Mouse (Mus musculus) limb, embryonic 10.5 days (tissue): Measurements from ENCODE around the gene Tmem33. TPM values are rescaled to one million over a fixed set of nuclear protein-coding genes. Genes with fewer than 3 reads are reported as not detected.

ENCODE experiments used
- DNase-seq: peaks from one replicate; pipeline ENCODE4 v3.0.0-alpha.2; 2017; ENCODE audit warnings: low spot score
- H3K27ac ChIP-seq: fragments of 300-500 bp; sonication (generic); 2 replicates; pipeline ENCODE4 v1.5.1; 2016; ENCODE audit warnings: mild to moderate bottlenecking
- H3K27me3 ChIP-seq: fragments of 300-500 bp; sonication (generic); 2 replicates; pipeline ENCODE4 v1.6.1; 2016; ENCODE audit warnings: low read depth, mild to moderate bottlenecking; ENCODE audit not compliant: poor library complexity, severe bottlenecking
- H3K36me3 ChIP-seq: fragments of 300-500 bp; sonication (generic); 2 replicates; pipeline ENCODE4 v1.6.1; 2016; ENCODE audit warnings: mild to moderate bottlenecking, moderate library complexity
- H3K4me1 ChIP-seq: fragments of 300-500 bp; sonication (generic); 2 replicates; pipeline ENCODE4 v1.6.1; 2016
- H3K4me3 ChIP-seq: fragments of 300-500 bp; sonication (generic); 2 replicates; pipeline ENCODE4 v1.5.1; 2016; ENCODE audit warnings: mild to moderate bottlenecking, moderate library complexity
- H3K9me3 ChIP-seq: fragments of 300-500 bp; sonication (generic); replicated peaks from 2 replicates; pipeline ENCODE4 v1.6.1; 2016; ENCODE audit warnings: mild to moderate bottlenecking
- WGBS: fragments of 180-500 bp; shearing (Covaris S2); methylation state at CpG from one replicate; pipeline ENCODE4 v1.1.7; 2016; 5-methylcytosine and 5-hydroxymethylcytosine counted together
- polyA plus RNA-seq: library from polyadenylated mRNA; unstranded; fragments of >200 nt; fragmentation: Nextera tagmentation; extraction: Ambion mirVana; gene quantifications from 2 replicates; pipeline ENCODE4 v1.2.1, GENCODE M21; 2016

Gene Tmem33
- polyA plus RNA-seq = 99.6 and 111 TPM in 2 replicates

DNA sequence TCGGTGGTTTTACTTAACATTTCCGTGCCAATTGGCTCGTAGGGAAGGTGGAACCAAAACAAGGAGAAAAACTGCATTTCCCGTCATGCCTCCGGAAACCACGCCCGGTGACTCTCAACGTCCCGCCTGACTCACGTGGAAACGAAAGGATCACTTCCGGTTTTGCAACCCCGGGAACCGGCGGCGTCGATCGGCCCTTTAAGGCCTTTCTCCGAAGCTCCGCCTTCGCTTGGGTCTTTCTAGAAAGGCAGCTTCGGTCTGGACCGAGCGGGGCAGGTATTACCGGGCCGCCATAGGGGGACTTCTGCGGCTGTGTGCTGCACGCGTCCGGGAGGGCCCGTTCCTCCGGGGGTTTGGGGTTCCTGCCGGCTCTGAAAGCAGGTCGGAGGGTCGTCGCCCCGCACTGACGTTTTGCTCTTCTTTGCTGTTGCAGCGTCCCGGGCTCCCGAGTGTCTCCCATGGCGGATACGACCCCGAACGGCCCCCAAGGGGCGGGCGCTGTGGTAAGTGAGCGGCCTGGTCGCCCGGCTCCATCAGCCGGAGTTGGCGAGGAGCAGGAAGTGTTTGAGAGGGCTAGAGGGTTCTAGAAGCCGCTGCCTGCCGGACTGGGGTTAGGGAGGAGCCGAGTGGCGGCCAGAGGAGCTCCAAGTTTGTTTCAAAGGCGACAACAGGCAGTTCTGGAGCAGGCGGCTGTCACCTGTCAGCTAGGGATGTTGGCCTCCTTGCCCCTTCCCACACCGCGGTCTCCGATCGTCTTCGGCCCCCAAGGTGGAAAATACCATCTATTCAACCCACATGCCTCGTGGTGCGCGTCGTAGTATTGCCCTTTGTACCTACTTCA, at the start of gene Tmem33:
Tmem33 (plus strand) TSS at position 35 of the 841 bp plus-strand sequence.
- DNase-seq = peak; percentile 92
- Histone ChIP-seq H3K27ac (peak within 1 kb of the TSS; percentile 94), H3K4me1 (peaks cover 23% of the 10 kb centered on the region), H3K27me3 (no peaks in the 10 kb centered on the region), H3K4me3 (peak within 1 kb of the TSS; percentile 89), H3K9me3 (no peaks in the 10 kb centered on the region), H3K36me3 (peaks cover 37% of the 10 kb centered on the region)
- WGBS = under 1% methylated on average over 67 of the region's 67 CpGs

- DNase-seq = no peak
- H3K4me1 ChIP-seq = peaks cover 18% of the 10 kb centered on the region
- H3K27ac ChIP-seq = no peak overlapping the region
- H3K4me3 ChIP-seq = no peak overlapping the region
- no peaks in the 10 kb centered on the region for H3K36me3 ChIP-seq
- 10% methylated on average over 5 of the region's 5 CpGs for WGBS
- H3K9me3 ChIP-seq = no peaks in the 10 kb centered on the region
- peaks cover 95% of the 10 kb centered on the region for H3K27me3 ChIP-seq
Observed at GRCm38 (mm10) chr5:67213168-67213567, 47.2 kb upstream of the Tmem33 start.

- no peaks in the 10 kb centered on the region for H3K9me3 ChIP-seq
- no peaks in the 10 kb centered on the region for H3K36me3 ChIP-seq
- peak overlapping the region; percentile 38 for H3K4me3 ChIP-seq
- no peak overlapping the region for H3K27ac ChIP-seq
- peaks cover 100% of the 10 kb centered on the region for H3K27me3 ChIP-seq
- 1% methylated on average over 28 of the region's 28 CpGs for WGBS
- peak; percentile 41 for DNase-seq
- peaks cover 18% of the 10 kb centered on the region for H3K4me1 ChIP-seq
Observed at GRCm38 (mm10) chr5:67215121-67216030, 45.0 kb upstream of the Tmem33 start.

- Histone ChIP-seq H3K27ac (no peak overlapping the region), H3K36me3 (no peaks in the 10 kb centered on the region), H3K4me3 (peak overlapping the region; percentile 38), H3K9me3 (no peaks in the 10 kb centered on the region), H3K27me3 (peaks cover 100% of the 10 kb centered on the region), H3K4me1 (peaks cover 18% of the 10 kb centered on the region)
- WGBS = under 1% methylated on average over 49 of the region's 49 CpGs
- peak; percentile 34 for DNase-seq
Observed at GRCm38 (mm10) chr5:67216031-67216778, 44.2 kb upstream of the Tmem33 start.

- H3K36me3 ChIP-seq = no peaks in the 10 kb centered on the region
- peak overlapping the region; percentile 38 for H3K4me3 ChIP-seq
- DNase-seq = peak; percentile 58
- WGBS = 3% methylated on average over 9 of the region's 9 CpGs
- peaks cover 18% of the 10 kb centered on the region for H3K4me1 ChIP-seq
- H3K27me3 ChIP-seq = peaks cover 100% of the 10 kb centered on the region
- H3K27ac ChIP-seq = no peak overlapping the region
- H3K9me3 ChIP-seq = no peaks in the 10 kb centered on the region
Observed at GRCm38 (mm10) chr5:67216779-67217095, 43.6 kb upstream of the Tmem33 start.

- Histone ChIP-seq H3K27me3 (peaks cover 100% of the 10 kb centered on the region), H3K9me3 (0 out of 2 replicates have a peak, but pooled peaks cover 3% of the 10 kb centered on the region), H3K27ac (no peak overlapping the region), H3K36me3 (no peaks in the 10 kb centered on the region), H3K4me3 (peak overlapping the region; percentile 45; the same call in 1 of the 2 replicates), H3K4me1 (peaks cover 14% of the 10 kb centered on the region)
- 9% methylated on average over 6 of the region's 6 CpGs for WGBS
- DNase-seq = peak; percentile 26
Observed at GRCm38 (mm10) chr5:67221901-67222300, 38.5 kb upstream of the Tmem33 start.

GRCm38 (mm10) chr5:67222440-67223390, 37.6 kb upstream of the Tmem33 start:
- WGBS = under 1% methylated on average over 44 of the region's 44 CpGs

GRCm38 (mm10) chr5:67223391-67224121, 36.8 kb upstream of the Tmem33 start:
- peak; percentile 47 for DNase-seq
- peaks cover 100% of the 10 kb centered on the region for H3K27me3 ChIP-seq
- H3K4me1 ChIP-seq = peaks cover 25% of the 10 kb centered on the region
- 0 out of 2 replicates have a peak, but pooled peaks cover 3% of the 10 kb centered on the region for H3K9me3 ChIP-seq
- WGBS = 2% methylated on average over 15 of the region's 15 CpGs
- H3K4me3 ChIP-seq = no peak overlapping the region
- no peak overlapping the region for H3K27ac ChIP-seq
- H3K36me3 ChIP-seq = no peaks in the 10 kb centered on the region

More at GRCm38 (mm10) chr5:67222440-67223390, 37.6 kb upstream of the Tmem33 start:
- peaks cover 18% of the 10 kb centered on the region for H3K4me1 ChIP-seq
- no peaks in the 10 kb centered on the region for H3K36me3 ChIP-seq
- H3K27me3 ChIP-seq = peaks cover 100% of the 10 kb centered on the region
- H3K4me3 ChIP-seq = peak overlapping the region; percentile 45
- DNase-seq = peak; percentile 76
- H3K9me3 ChIP-seq = 0 out of 2 replicates have a peak, but pooled peaks cover 3% of the 10 kb centered on the region
- H3K27ac ChIP-seq = no peak overlapping the region

DNA sequence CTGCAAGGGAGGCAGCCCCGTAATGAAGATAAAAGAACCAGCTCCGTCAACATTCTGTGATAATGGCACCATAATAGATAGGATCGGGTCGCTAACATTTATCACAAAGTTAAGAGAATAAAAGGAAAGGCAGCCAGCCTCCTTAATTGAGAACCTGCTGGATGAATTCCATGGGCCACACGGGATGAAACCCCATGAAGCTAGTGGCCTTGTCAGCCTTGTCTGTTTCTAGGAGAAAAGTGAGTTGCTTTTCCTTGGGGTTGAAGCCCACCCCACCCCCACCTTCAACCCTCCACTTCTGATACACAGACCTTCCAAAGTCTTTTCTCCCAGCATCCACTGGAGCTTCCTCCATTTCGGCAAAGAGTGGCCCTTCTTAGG, 36.3 kb upstream of the Tmem33 start:
- H3K36me3 ChIP-seq = no peaks in the 10 kb centered on the region
- DNase-seq = peak; percentile 32
- 10% methylated on average over 6 of the region's 6 CpGs for WGBS

DNA sequence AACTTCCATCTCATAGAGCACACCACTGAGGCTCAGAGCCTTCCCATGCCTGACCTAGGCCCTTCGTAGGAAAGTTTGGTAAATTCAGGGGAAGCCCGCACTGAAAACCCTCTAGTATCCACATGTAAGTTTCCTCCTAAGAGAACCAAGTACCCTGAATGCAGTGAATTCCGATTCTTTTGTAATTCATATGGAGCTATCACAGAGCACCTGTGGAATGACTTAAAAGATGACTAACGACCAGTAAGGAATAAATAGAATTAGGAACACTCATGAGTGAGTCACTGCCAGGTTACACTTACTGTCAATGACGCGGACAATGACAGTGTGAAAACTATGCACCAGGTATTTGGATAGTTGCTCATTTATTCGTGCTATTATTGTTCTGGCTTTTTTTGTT, 34.6 kb upstream of the Tmem33 start:
- H3K27ac ChIP-seq = no peak overlapping the region
- DNase-seq = no peak
- H3K9me3 ChIP-seq = 0 out of 2 replicates have a peak, but pooled peaks cover 3% of the 10 kb centered on the region
- no peak overlapping the region for H3K4me3 ChIP-seq
- H3K27me3 ChIP-seq = peaks cover 100% of the 10 kb centered on the region
- H3K36me3 ChIP-seq = no peaks in the 10 kb centered on the region
- peaks cover 33% of the 10 kb centered on the region for H3K4me1 ChIP-seq
- 40% methylated on average over 7 of the region's 7 CpGs for WGBS

More for the DNA sequence above, 36.3 kb upstream of the Tmem33 start:
- Histone ChIP-seq H3K4me3 (no peak overlapping the region), H3K27me3 (peaks cover 100% of the 10 kb centered on the region), H3K9me3 (0 out of 2 replicates have a peak, but pooled peaks cover 3% of the 10 kb centered on the region), H3K27ac (no peak overlapping the region), H3K4me1 (peaks cover 25% of the 10 kb centered on the region)

- Histone ChIP-seq H3K36me3 (no peaks in the 10 kb centered on the region), H3K9me3 (0 out of 2 replicates have a peak, but pooled peaks cover 3% of the 10 kb centered on the region), H3K4me1 (peaks cover 37% of the 10 kb centered on the region), H3K4me3 (no peak overlapping the region), H3K27ac (no peak overlapping the region), H3K27me3 (peaks cover 100% of the 10 kb centered on the region)
- WGBS = 3% methylated on average over 11 of the region's 11 CpGs
- DNase-seq = no peak
Observed at GRCm38 (mm10) chr5:67227261-67227660, 33.1 kb upstream of the Tmem33 start.
